Mouse (Mus musculus) gastrocnemius, postnatal 10 days (tissue): ENCODE data around the gene Trmt1. TPM values are rescaled to one million over a fixed set of nuclear protein-coding genes. Genes with fewer than 3 reads are reported as not detected.
A peak's percentile ranks its signal among the peaks of the same experiment; 100 is the strongest.

Source experiments
- DNase-seq: peaks from one replicate; pipeline ENCODE4 v3.0.0; 2021; ENCODE audit warnings: mixed read lengths
- long read RNA-seq, 2 experiments: library from polyadenylated mRNA; stranded (forward); transcript quantifications; one replicate each; pipeline ENCODE4 v2.0.0; 2021
- total RNA-seq, 2 experiments: library from RNA; stranded (reverse); gene quantifications; 2 replicates each; pipeline ENCODE4 v1.2.3; 2021

Trmt1 gene
- total RNA-seq, result 10 to 100 TPM; 33.7 to 43.9 TPM
- long read RNA-seq, experiment 1, transcript Trmt1-203 (17 exons, 2,138 nt), result major isoform, 20 of 61 reads
- long read RNA-seq, experiment 1, transcript Trmt1-201 (17 exons, 2,567 nt), result minor isoform, 10 of 61 reads
- long read RNA-seq, experiment 1, partial matches to known transcripts, result 6 of 61 reads
- long read RNA-seq, experiment 1, other reads (novel, unspliced or antisense), result 22 of 61 reads
- long read RNA-seq, experiment 2, transcript Trmt1-203 (17 exons, 2,138 nt), result major isoform, 14 of 40 reads
- long read RNA-seq, experiment 2, partial matches to known transcripts, result 5 of 40 reads
- long read RNA-seq, experiment 2, other reads (novel, unspliced or antisense), result 14 of 40 reads

GRCm38 (mm10) chr8:84686191-84687002, at the start of gene Trmt1:
Gene Trmt1, plus strand, starts transcription at chr8:84686307.
- DNase-seq, result peak; percentile 31

- DNase-seq, result no peak
These were observed 48.1 kb upstream of the Trmt1 start for GRCm38 (mm10) chr8:84637946-84638554.

- DNase-seq, result peak; percentile 55
These were observed 47.4 kb upstream of the Trmt1 start for GRCm38 (mm10) chr8:84638555-84639161.

- DNase-seq, result peak; percentile 94
These were observed 46.7 kb upstream of the Trmt1 start for GRCm38 (mm10) chr8:84639162-84640009.

- no peak for DNase-seq
These were observed 46.0 kb upstream of the Trmt1 start for GRCm38 (mm10) chr8:84640010-84640588.

GRCm38 (mm10) chr8:84640617-84641294, 45.4 kb upstream of the Trmt1 start:
- no peak for DNase-seq

- DNase-seq, result no peak
These were observed 44.3 kb upstream of the Trmt1 start for GRCm38 (mm10) chr8:84641578-84642361.

GRCm38 (mm10) chr8:84643019-84643418, 43.1 kb upstream of the Trmt1 start:
- DNase-seq, result no peak

GRCm38 (mm10) chr8:84646800-84647199, 39.3 kb upstream of the Trmt1 start:
- DNase-seq, result no peak

GRCm38 (mm10) chr8:84647461-84647901, 38.6 kb upstream of the Trmt1 start:
- DNase-seq, result no peak

GRCm38 (mm10) chr8:84650213-84650612, 35.9 kb upstream of the Trmt1 start:
- DNase-seq, result no peak

GRCm38 (mm10) chr8:84653092-84653631, 32.9 kb upstream of the Trmt1 start:
- no peak for DNase-seq

- no peak for DNase-seq
These were observed 31.5 kb upstream of the Trmt1 start for GRCm38 (mm10) chr8:84654597-84654996.

- DNase-seq, result no peak
These were observed 30.5 kb upstream of the Trmt1 start for GRCm38 (mm10) chr8:84655336-84656190.

GRCm38 (mm10) chr8:84656191-84656525, 29.9 kb upstream of the Trmt1 start:
- DNase-seq, result no peak

- peak; percentile 49 for DNase-seq
These were observed 29.4 kb upstream of the Trmt1 start for GRCm38 (mm10) chr8:84656641-84657126.

- no peak for DNase-seq
These were observed 28.9 kb upstream of the Trmt1 start for GRCm38 (mm10) chr8:84657203-84657602.

- no peak for DNase-seq
These were observed 28.4 kb upstream of the Trmt1 start for GRCm38 (mm10) chr8:84657680-84658079.
